Mouse (Mus musculus) G1E (cell line): ENCODE data around the gene Cr1l.

ENCODE experiments used
- CTCF ChIP-seq: IDR thresholded peaks from 2 replicates; pipeline ENCODE4 v1.5.1; 2012; ENCODE audit warnings: low read depth, low read length, inconsistent platforms, mixed read lengths
- GATA1 ChIP-seq: IDR thresholded peaks from 2 replicates; pipeline ENCODE4 v1.6.1; 2012; ENCODE audit warnings: borderline replicate concordance, low read length, inconsistent platforms, mixed read lengths
- GATA2 ChIP-seq: IDR thresholded peaks from 2 replicates; pipeline ENCODE4 v1.6.1; 2012; ENCODE audit warnings: low read depth, low read length, inconsistent platforms, borderline replicate concordance
- POLR2AphosphoS5 ChIP-seq: IDR thresholded peaks from 2 replicates; pipeline ENCODE4 v1.6.1; 2012; ENCODE audit warnings: low read depth, low read length, inconsistent platforms; ENCODE audit not compliant: insufficient replicate concordance
- TAL1 ChIP-seq: conservative IDR thresholded peaks from 2 replicates; pipeline ENCODE4 v1.6.1; 2012; ENCODE audit warnings: low read depth, low read length, inconsistent platforms, mixed read lengths

DNA sequence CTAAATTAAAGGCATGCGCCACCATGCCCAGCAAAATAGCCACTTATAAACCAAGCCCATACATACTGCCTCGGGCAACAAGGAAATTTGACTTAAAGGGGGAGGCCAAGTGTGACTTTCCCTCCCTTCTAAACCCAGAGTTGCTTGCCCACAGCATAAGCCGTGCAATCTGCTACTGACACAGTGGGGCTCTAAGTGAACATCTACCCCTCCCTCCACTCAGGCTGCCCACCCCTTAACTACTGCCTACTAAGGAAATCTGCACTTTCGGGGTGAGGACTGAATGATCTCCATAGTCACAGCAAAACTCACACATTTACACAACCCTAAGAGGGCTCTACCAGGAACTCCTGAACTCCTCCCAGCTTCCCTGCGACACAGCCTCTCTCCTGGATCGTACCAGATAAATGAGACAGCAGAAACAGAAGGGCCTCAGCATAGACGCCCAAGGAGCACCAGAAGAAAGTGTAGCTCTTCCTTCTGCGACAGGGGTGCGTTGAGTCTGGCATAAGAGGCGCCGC lies 39.6 kb downstream of the Cr1l start:
- TF ChIP-seq CTCF = no peak
- no peak for TF ChIP-seq TAL1
- no peak for TF ChIP-seq GATA1
- no peak for TF ChIP-seq POLR2AphosphoS5
- TF ChIP-seq GATA2 = no peak
